Mouse (Mus musculus): ENCODE measurements around the gene Arhgap5. TPM values are rescaled to one million over a fixed set of nuclear protein-coding genes. Genes with fewer than 3 reads are reported as not detected.

Arhgap5 gene
- polyA plus RNA-seq, 1 experiment from 2014 or later, result 63.4 TPM

DNA sequence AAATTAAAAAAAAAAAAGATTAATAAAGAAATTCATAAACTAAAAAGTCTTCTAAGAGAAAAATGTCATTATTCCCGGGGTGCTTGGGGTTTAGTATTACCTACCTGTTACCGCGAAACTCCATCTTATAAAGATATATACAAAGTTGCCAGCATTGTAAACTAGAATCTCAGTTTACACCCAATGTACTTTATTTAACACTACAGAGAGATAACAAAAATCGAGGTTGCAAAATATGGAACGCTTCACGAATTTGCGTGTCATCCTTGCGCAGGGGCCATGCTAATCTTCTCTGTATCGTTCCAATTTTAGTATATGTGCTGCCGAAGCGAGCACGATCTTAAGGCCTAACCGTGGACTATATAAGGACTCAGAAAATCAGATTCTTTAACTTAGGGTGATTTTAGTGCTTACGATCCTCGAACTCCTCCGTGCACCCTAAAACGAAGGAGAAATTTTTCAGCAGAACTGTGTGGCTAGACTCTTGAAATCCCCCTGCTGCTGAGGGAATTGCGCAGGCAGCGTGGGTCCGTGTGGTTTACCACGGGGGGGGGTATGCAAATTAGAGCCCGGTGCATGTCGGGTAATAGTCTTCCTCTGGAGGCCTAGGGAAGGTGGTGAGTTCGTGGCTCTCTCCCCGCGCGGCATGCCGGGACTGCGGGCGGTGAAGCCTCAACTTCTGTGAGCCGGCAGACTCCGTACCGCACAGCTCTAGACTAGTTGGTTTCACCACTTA is 100.7 kb downstream of the Arhgap5 start:
- Histone ChIP-seq H3K36me3 (no peaks in the 10 kb centered on the region), H3K9me3 (no peaks in the 10 kb centered on the region), H3K4me3 (peak overlapping the region; percentile 94), H3K27me3 (no peaks in the 10 kb centered on the region), H3K9ac (peak overlapping the region; percentile 66), H3K4me1 (peaks cover 5% of the 10 kb centered on the region; the same call in 1 of the 2 replicates), H3K27ac (peak overlapping the region; percentile 88), H3K4me2 (replicated peaks) (peak overlapping the region; percentile 70)
- ATAC-seq (ENCODE audit: insufficient number of reproducible peaks, insufficient read depth, low FRiP score, low TSS enrichment), result peak; percentile 88
- under 1% methylated on average over 33 of the region's 33 CpGs for WGBS

DNA sequence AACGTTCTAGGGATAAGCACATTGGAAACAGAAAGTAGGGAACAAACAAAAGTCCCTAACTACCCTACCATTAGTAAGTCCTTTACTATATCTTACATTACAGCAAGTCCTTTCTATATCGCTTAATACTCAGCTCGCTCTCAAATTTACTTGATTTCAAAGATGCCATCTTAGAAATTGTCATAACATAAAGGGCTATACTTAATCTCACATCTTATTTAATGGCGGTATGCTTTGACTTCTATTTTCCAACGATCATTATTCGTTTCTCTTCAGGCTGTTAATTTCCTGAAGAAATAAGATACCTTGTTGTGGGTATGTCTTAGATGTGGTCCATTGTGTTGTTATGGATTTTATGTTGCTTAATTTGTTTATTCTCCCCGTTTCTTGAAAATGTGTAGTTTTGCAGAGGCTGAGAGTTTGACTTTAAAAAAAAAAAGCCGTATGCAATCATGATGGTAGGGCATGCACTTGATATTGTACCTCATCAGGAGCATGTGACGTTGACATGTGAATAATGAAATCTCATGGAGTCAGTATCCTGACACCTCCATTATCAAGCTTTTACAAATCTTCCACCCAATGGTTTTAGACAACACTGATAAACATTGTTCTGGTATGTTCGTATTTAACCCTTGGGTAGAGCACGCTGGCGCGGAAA is 101.3 kb downstream of the Arhgap5 start:
- no peaks in the 10 kb centered on the region for H3K36me3 ChIP-seq
- WGBS, result 50% methylated on average over 13 of the region's 13 CpGs

DNA sequence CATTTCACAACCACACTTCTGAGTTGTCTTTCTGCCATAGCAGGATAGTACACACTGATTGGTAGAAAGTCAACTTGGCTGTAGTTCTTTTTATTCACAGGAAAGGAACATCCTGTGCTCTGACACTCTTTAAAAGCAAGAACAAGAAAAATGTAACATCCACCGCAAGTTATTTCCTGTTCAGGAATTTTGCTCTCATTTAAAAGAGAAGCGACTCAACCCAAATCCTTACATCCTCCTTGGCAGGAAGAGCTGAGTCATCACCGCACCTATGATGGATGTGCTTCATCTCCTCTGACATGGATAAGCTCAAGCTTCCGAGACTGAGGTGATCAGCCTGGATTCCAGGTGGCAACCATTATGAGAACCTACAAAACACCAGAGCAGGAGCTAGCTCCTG is 103.6 kb downstream of the Arhgap5 start:
- no peaks in the 10 kb centered on the region for H3K9me3 ChIP-seq
- H3K4me1 ChIP-seq, result peaks cover 2% of the 10 kb centered on the region; the same call in 1 of the 2 replicates
- WGBS, result 66% methylated on average over 4 of the region's 4 CpGs
- H3K4me2 ChIP-seq (replicated peaks), result no peak overlapping the region
- H3K36me3 ChIP-seq, result no peaks in the 10 kb centered on the region
- no peak overlapping the region for H3K9ac ChIP-seq
- H3K4me3 ChIP-seq, result no peak overlapping the region
- ATAC-seq (ENCODE audit: insufficient number of reproducible peaks, insufficient read depth, low FRiP score, low TSS enrichment), result no peak
- no peaks in the 10 kb centered on the region for H3K27me3 ChIP-seq
- no peak overlapping the region for H3K27ac ChIP-seq

More for the DNA sequence above, 101.3 kb downstream of the Arhgap5 start:
- no peak for ATAC-seq (ENCODE audit: insufficient number of reproducible peaks, insufficient read depth, low FRiP score, low TSS enrichment)
- Histone ChIP-seq H3K4me1 (peaks cover 5% of the 10 kb centered on the region; the same call in 1 of the 2 replicates), H3K27me3 (no peaks in the 10 kb centered on the region), H3K4me2 (replicated peaks) (peak overlapping the region; percentile 70), H3K27ac (peak overlapping the region; percentile 83), H3K4me3 (peak overlapping the region; percentile 94), H3K9ac (peak overlapping the region; percentile 66; the same call in 1 of the 2 replicates), H3K9me3 (no peaks in the 10 kb centered on the region)

DNA sequence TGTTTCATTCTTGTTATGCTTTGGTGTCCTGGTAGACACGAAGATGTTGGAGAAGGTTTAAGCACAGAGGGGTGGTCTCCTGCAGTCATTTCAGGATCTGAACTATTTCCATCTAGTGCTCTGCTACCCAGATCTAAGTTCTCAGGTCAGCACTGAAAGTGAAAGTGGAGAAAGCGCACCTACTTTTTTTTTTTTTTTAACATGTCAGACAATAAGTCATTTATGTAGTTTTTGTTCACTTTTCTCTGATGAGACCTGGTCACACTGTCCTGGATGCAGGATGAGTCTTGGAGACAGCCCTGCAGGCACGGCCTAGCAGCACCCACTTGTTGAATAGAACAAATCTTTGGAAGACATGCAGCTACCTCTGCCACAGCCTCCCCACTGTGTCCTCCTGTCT is 111.9 kb downstream of the Arhgap5 start:
- 67% methylated on average over 3 of the region's 3 CpGs for WGBS
- H3K36me3 ChIP-seq, result no peaks in the 10 kb centered on the region
- ATAC-seq (ENCODE audit: insufficient number of reproducible peaks, insufficient read depth, low FRiP score, low TSS enrichment), result no peak
- no peak overlapping the region for H3K4me2 ChIP-seq (replicated peaks)
- H3K27ac ChIP-seq, result no peak overlapping the region
- no peaks in the 10 kb centered on the region for H3K4me1 ChIP-seq
- H3K4me3 ChIP-seq, result no peak overlapping the region
- H3K27me3 ChIP-seq, result no peaks in the 10 kb centered on the region
- no peak overlapping the region for H3K9ac ChIP-seq
- H3K9me3 ChIP-seq, result no peaks in the 10 kb centered on the region

DNA sequence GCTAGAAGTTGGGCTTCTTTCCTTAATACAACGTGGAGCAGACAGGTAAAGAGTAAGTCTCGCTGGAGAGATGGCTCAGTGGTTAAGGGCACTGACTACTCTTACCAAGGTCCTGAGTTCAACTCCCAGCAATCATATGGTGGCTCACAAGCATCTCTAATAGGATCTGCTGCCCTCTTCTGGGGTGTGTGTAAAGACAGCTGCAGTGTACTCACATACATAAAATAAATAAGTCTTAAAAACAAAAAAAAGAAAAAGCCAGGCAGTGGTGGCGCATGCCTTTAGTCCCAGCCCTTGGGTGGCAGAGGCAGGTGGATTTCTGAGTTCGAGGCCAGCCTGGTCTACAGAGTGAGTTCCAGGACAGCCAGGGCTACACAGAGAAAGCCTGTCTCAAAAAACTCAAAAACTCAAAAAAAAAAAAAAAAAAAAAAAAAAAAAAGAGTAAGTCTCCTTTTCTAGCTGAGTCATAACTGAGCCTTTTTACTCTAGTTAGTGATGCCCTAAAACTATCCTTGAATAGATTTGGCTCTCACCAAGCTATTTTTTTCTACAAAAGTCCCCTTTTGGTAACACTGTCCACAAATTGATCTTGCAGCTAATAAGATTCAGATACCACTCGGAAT is 114.8 kb downstream of the Arhgap5 start:
- H3K9ac ChIP-seq, result no peak overlapping the region
- 77% methylated on average over 5 of the region's 5 CpGs for WGBS
- no peak overlapping the region for H3K27ac ChIP-seq
- H3K4me2 ChIP-seq (replicated peaks), result no peak overlapping the region
- no peaks in the 10 kb centered on the region for H3K36me3 ChIP-seq
- H3K4me1 ChIP-seq, result no peaks in the 10 kb centered on the region
- no peak overlapping the region for H3K4me3 ChIP-seq
- no peaks in the 10 kb centered on the region for H3K9me3 ChIP-seq
- no peaks in the 10 kb centered on the region for H3K27me3 ChIP-seq
- no peak for ATAC-seq (ENCODE audit: insufficient number of reproducible peaks, insufficient read depth, low FRiP score, low TSS enrichment)

DNA sequence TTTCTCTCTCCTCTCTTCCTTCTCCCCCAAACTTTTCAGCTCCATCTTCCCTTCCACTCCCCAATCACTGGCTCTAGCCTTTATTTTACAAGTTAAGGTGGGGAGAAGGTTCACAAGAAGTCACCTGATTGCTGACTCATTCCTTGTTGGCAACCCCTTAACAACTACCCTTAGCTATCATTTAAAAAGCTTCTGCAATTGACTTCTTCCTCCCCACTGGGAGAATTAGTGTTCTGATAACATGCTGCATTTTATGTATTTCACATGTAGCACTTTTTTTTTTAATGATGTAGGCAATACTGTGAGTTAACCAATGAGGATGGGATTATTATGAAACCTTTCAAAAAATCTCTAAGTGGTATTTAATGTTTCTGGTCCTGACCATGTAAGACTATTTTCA is 115.9 kb downstream of the Arhgap5 start:
- Histone ChIP-seq H3K4me1 (no peaks in the 10 kb centered on the region), H3K27ac (no peak overlapping the region), H3K36me3 (no peaks in the 10 kb centered on the region), H3K4me2 (replicated peaks) (no peak overlapping the region), H3K4me3 (no peak overlapping the region), H3K9me3 (no peaks in the 10 kb centered on the region), H3K27me3 (no peaks in the 10 kb centered on the region), H3K9ac (no peak overlapping the region)
- ATAC-seq (ENCODE audit: insufficient number of reproducible peaks, insufficient read depth, low FRiP score, low TSS enrichment), result no peak

Other genes with a start within 250 kb of the Arhgap5 start
- 3.5 and 4.7 TPM in 2 replicates for gene Akap6, start 195.4 kb downstream of the Arhgap5 start, polyA plus RNA-seq (2016; fragmentation: Nextera tagmentation; extraction: Ambion mirVana)